In genomic region chr7:137308061-137309060, GRCm38 (mm10) we compare ENCODE assay signal across 10 mouse cellular contexts. TPM values are rescaled to one million over a fixed set of nuclear protein-coding genes. Genes with fewer than 3 reads are reported as not detected.
DNase-seq lines count a peak whose midpoint lies in the region; ATAC-seq and TF ChIP-seq lines count a peak whose summit lies in the region.
"Had no signal": no experiment of that assay in that cellular context is flagged by ENCODE, and none has a peak within 500 bp of the region (broad histone marks: within the 10 kb centered on the region; RNA-seq: fewer than 3 reads in every experiment).

No protein-coding gene starts in this region.

- TF ChIP-seq POLR2A in kidney, adult 2 months (IDR thresholded peaks at IDR 0.05; ENCODE audit: low read depth, low read length): no peak

- peak overlapping the region; percentile 74 for H3K4me2 ChIP-seq in kidney, embryonic 15.5 days
- peak overlapping the region; percentile 71 for H3K4me2 ChIP-seq in hindbrain, embryonic 16.5 days (ENCODE audit: low read length)
- peak overlapping the region; percentile 75 for H3K4me2 ChIP-seq in neural tube, embryonic 15.5 days

- H3K36me3 ChIP-seq in kidney, embryonic 15.5 days: no peaks in the 10 kb centered on the region
- H3K36me3 ChIP-seq in kidney, adult 2 months (ENCODE audit: control insufficient read depth, insufficient read depth, low read length): no peaks in the 10 kb centered on the region
- no peaks in the 10 kb centered on the region for H3K36me3 ChIP-seq in hindbrain, embryonic 16.5 days (ENCODE audit: control insufficient read depth, insufficient read depth, low read length)
- no peaks in the 10 kb centered on the region for H3K36me3 ChIP-seq in neural tube, embryonic 15.5 days
- H3K36me3 ChIP-seq: lung, embryonic 15.5 days had no signal

- H3K4me1 ChIP-seq in kidney, embryonic 15.5 days: peaks cover 36% of the 10 kb centered on the region
- no peaks in the 10 kb centered on the region for H3K4me1 ChIP-seq in kidney, adult 2 months (ENCODE audit: control insufficient read depth, insufficient read depth, low read length)
- H3K4me1 ChIP-seq in hindbrain, embryonic 16.5 days (ENCODE audit: control insufficient read depth, insufficient read depth, low read depth, low read length): peaks cover 22% of the 10 kb centered on the region
- peaks cover 22% of the 10 kb centered on the region for H3K4me1 ChIP-seq in neural tube, embryonic 15.5 days

- H3K4me3 ChIP-seq in kidney, embryonic 15.5 days (replicated peaks): peak overlapping the region; percentile 62
- H3K4me3 ChIP-seq in kidney, adult 2 months (ENCODE audit: insufficient read depth, low read depth, low read length): no peak overlapping the region
- peak overlapping the region; percentile 66 for H3K4me3 ChIP-seq in hindbrain, embryonic 16.5 days (ENCODE audit: low read length)
- H3K4me3 ChIP-seq in neural tube, embryonic 15.5 days (replicated peaks): peak overlapping the region; percentile 65

- no peak overlapping the region for H3K27ac ChIP-seq in kidney, embryonic 15.5 days
- no peak overlapping the region for H3K27ac ChIP-seq in kidney, adult 2 months (ENCODE audit: insufficient read depth, low read depth, low read length)
- peak overlapping the region; percentile 89 for H3K27ac ChIP-seq in hindbrain, embryonic 16.5 days (ENCODE audit: low read depth, low read length)
- peak overlapping the region; percentile 96 for H3K27ac ChIP-seq in neural tube, embryonic 15.5 days (replicated peaks)
- H3K27ac ChIP-seq: lung, embryonic 15.5 days had no signal

- H3K9me3 ChIP-seq in kidney, embryonic 15.5 days (replicated peaks): no peaks in the 10 kb centered on the region
- no peaks in the 10 kb centered on the region for H3K9me3 ChIP-seq in hindbrain, embryonic 16.5 days (ENCODE audit: control insufficient read depth, low read length)
- H3K9me3 ChIP-seq in neural tube, embryonic 15.5 days (replicated peaks): no peaks in the 10 kb centered on the region
- H3K9me3 ChIP-seq: lung, embryonic 15.5 days had no signal

- no peak for DNase-seq in kidney, adult 2 months
- peak; percentile 54 for DNase-seq in embryo, embryonic 9.5 days (ENCODE audit: extremely low spot score)
- DNase-seq in layer of hippocampus, adult 18-20 months (ENCODE audit: low spot score in 2 of 2): no peak
- DNase-seq in frontal cortex, adult 2 months (ENCODE audit: extremely low spot score in 1 of 2, low spot score in 1 of 2): no peak
- DNase-seq in MN1 (ENCODE audit: low spot score): no peak
- DNase-seq: cerebellum, postnatal 36 days had no signal

- 31% methylated on average over 19 of the region's 19 CpGs for WGBS in kidney, embryonic 15.5 days
- 50% methylated on average over 19 of the region's 19 CpGs for WGBS in kidney, adult 2 months
- WGBS in hindbrain, embryonic 16.5 days: 24% methylated on average over 19 of the region's 19 CpGs
- 18% methylated on average over 19 of the region's 19 CpGs for WGBS in neural tube, embryonic 15.5 days

- H3K27me3 ChIP-seq in kidney, embryonic 15.5 days: peaks cover 98% of the 10 kb centered on the region
- peaks cover 20% of the 10 kb centered on the region for H3K27me3 ChIP-seq in kidney, adult 2 months (replicated peaks; ENCODE audit: control insufficient read depth, insufficient read depth, low read length)
- H3K27me3 ChIP-seq in hindbrain, embryonic 16.5 days (replicated peaks; ENCODE audit: control insufficient read depth, insufficient read depth, low read length): peaks cover 3% of the 10 kb centered on the region; the same call in 1 of the 2 replicates
- H3K27me3 ChIP-seq in neural tube, embryonic 15.5 days (replicated peaks): no peaks in the 10 kb centered on the region; the same call in none of the 2 replicates

- no peak for TF ChIP-seq CTCF in kidney, adult 2 months (conservative IDR thresholded peaks at IDR 0.05; ENCODE audit: insufficient read depth, insufficient read length, low read depth, low read length)

- no peak overlapping the region for H3K9ac ChIP-seq in kidney, embryonic 15.5 days
- peak overlapping the region; percentile 78 for H3K9ac ChIP-seq in hindbrain, embryonic 16.5 days (ENCODE audit: low read depth, low read length)
- H3K9ac ChIP-seq in neural tube, embryonic 15.5 days (replicated peaks): peak overlapping the region; percentile 71
- H3K9ac ChIP-seq: lung, embryonic 15.5 days had no signal

- ATAC-seq in kidney, embryonic 15.5 days (replicated peaks; ENCODE audit: low FRiP score): no peak
- no peak for ATAC-seq in hindbrain, embryonic 16.5 days
- ATAC-seq in neural tube, embryonic 15.5 days (ENCODE audit: low FRiP score): no peak

RNA-seq across cellular contexts. Expression of gene Ebf3, which starts 5.9 kb away (rescaled TPM):
- polyA plus RNA-seq in kidney, embryonic 15.5 days (2015; fragmentation: Nextera tagmentation; extraction: Ambion mirVana): 1.5 and 1.6 TPM in 2 replicates
- 0.68 and 1.9 TPM in 2 replicates for polyA plus RNA-seq in kidney, adult 2 months (2012; rRNA removed)
- polyA plus RNA-seq in hindbrain, embryonic 16.5 days (2015; fragmentation: Nextera tagmentation; extraction: Ambion mirVana): 10.3 and 10.7 TPM in 2 replicates
- 16.6 and 22.4 TPM in 2 replicates for polyA plus RNA-seq in neural tube, embryonic 15.5 days (2015; fragmentation: Nextera tagmentation; extraction: Ambion mirVana)
- total RNA-seq in layer of hippocampus, adult 18-20 months (2021): under 1 TPM; 0.47 to 0.68 TPM
- 1.1 TPM in 2 replicates for polyA plus RNA-seq in frontal cortex, adult 2 months (2012; rRNA removed)

Comparison
In these comparisons a context has a peak if more than half of its experiments do, and no peak if none do; other contexts are left out.
1. H3K27ac ChIP-seq: peak in hindbrain, embryonic 16.5 days (single experiment) and neural tube, embryonic 15.5 days (single experiment); none in kidney, embryonic 15.5 days (single experiment) and kidney, adult 2 months (single experiment).
2. Peak in every context shown above with its lines, with median percentiles within 50 percentile points of each other: H3K4me2 ChIP-seq.